Mouse (Mus musculus) hindbrain, embryonic 16.5 days (tissue): ENCODE measurements around the gene Glrp1. TPM values are rescaled to one million over a fixed set of nuclear protein-coding genes. Genes with fewer than 3 reads are reported as not detected.

Experiments used
- polyA plus RNA-seq: library from polyadenylated mRNA; unstranded; fragments of >200 nt; fragmentation: Nextera tagmentation; extraction: Ambion mirVana; gene quantifications from 2 replicates; pipeline ENCODE4 v1.2.1, GENCODE M21; 2015

The Glrp1 gene
- polyA plus RNA-seq, 1 experiment from 2014 or later: not detected

Other genes starting within 250 kb of the Glrp1 start
- gene Hjurp, start 232.4 kb downstream of the Glrp1 start, polyA plus RNA-seq: 66.4 and 80.3 TPM in 2 replicates
- gene Trpm8, start 232.4 kb downstream of the Glrp1 start, polyA plus RNA-seq: 0.10 and 0.14 TPM in 2 replicates
- 0.28 TPM in 1 of 2 replicates, not detected in the other for gene Spp2, start 103.1 kb downstream of the Glrp1 start, polyA plus RNA-seq
- gene Arl4c, start 192.2 kb upstream of the Glrp1 start, polyA plus RNA-seq: 37.7 and 41.2 TPM in 2 replicates